Mouse (Mus musculus) T-cell, adult 2 months (primary cell): Measurements from ENCODE around the gene Lama2.

ENCODE experiments used
- DNase-seq: peaks from one replicate; pipeline ENCODE4 v3.0.0; 2022; ENCODE audit warnings: low spot score

Gene Lama2

DNA sequence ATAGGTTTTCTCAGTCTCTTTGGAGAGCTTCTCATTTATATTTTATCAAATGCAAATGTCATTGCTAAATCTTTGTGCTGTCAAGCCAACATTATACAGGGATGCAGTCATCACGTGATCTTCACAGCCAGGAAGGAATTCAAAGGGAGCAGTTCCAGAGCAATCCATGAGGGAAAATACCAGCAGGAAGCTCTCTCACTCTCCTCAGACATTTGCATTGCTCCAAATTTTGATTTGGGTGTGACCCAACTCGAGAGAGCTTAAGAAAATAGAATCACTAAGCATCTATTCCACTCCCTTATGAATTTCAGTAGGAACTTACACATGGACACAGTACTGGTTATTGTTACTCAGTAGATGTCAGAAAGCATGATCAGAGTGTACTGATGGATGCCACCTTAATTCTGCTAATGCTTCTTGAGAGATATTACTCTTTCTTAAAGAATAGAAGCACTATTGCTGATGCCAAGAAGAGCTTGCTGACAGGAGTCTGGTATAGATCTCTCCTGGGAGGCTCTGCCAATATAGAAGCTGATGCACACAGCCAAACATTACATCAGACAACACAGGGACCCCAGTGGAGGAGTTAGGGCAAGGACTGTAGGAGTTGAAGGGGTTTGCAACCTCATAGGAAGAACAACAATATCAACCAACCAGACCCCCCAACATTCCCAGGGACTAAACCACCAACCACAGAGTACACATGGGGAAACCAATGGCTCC, 236.5 kb downstream of the Lama2 start:
- DNase-seq, result no peak

DNA sequence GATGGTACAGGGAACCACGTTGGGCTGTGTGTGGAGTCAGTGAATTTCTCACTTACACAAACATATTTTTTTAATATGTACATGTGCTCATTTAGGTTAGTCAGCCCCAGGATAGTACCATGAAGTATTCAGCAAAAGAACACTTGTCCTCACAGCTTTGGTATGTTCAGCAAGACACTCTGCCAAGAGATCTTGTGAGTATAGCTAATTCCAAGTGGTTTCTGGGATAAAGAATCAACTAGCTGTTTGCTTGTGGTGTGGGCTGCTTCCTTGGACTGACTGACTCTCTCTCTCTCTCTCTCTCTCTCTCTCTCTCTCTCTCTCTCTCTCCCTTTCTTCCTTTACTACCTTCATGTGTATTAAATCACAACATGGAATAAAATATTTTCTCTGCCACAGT, 241.3 kb downstream of the Lama2 start:
- DNase-seq, result no peak

DNA sequence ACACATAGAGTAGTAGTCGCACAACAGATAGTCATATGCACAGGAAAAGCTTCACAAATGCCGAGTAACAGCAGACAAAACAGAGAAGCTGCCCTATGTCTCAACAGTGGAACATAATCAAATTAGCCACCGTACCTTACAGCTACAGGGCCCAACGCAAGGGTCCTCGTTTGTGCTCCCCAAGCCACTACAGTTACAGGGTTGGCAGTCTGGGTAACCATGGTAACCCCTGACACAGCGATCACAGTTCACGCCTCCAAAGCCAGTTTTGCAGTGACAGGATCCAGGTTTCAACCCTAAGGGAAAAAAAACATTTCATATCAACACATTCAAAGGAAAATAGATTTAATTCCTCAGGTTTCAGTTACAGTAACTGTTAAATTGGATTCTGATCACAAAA, 275.3 kb downstream of the Lama2 start:
- DNase-seq, result no peak

DNA sequence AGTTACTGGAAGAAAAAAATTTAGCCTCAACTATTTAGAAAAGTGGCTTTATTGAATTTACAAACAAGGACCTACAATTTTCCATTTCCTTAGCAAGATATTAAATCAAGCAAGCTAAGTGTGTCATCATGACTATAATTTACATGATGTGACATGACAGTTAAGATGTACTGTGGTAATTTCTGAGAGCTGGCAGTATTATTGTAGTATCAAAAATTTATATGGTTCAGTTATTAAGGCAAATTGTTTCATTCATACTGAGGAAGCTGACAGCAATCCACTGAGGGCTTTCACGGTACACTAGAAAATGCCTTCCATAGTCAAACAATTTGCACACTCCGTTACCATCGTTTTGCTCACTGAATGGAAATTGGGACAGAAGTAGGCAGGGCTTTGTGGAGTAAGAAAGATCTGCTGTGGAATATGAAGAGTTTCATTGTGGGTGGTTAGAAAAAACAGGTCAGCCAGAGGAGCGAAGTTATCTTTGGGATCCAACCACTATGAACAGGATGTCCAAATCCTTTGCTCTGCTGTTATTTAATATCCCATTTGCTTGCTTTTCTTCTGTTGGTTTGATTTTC, 297.1 kb downstream of the Lama2 start:
- no peak for DNase-seq

DNA sequence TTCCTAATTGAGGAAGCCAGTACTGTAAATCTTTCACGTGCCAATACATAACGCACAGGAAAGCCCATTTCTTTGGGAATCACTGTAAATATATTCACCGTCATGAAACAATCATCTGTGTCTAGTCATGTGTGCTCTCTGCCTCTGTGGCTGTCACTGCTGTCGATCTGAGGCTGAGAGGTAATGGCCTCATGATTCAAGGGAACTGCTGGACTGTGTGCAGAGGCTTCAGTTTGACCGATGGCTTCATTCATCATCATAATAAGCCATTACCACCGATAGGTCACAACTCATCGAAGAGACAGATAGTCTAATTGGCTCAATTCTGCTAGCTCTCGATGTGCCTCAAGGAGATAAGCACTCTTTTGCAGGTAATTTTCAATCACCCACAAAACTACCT, 312.1 kb downstream of the Lama2 start:
- DNase-seq, result no peak

DNA sequence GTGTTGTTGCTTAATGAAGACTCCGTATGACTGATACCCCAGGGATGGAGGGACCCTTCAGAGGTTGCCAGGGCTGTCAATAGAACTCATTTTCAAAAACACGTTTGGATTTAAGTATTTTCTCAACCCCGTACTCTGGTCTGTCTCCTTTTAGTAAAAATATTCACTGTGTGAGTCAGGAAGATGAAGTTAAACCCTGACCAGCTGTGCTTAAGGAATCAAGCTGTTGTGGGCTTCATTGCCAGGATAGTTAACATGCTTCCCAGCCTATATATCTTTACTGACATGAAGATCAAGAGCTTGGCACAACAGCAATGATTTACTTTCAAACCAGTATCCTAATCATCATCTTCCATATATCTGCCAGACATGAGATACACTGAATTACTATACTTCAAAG, 314.3 kb downstream of the Lama2 start:
- no peak for DNase-seq

DNA sequence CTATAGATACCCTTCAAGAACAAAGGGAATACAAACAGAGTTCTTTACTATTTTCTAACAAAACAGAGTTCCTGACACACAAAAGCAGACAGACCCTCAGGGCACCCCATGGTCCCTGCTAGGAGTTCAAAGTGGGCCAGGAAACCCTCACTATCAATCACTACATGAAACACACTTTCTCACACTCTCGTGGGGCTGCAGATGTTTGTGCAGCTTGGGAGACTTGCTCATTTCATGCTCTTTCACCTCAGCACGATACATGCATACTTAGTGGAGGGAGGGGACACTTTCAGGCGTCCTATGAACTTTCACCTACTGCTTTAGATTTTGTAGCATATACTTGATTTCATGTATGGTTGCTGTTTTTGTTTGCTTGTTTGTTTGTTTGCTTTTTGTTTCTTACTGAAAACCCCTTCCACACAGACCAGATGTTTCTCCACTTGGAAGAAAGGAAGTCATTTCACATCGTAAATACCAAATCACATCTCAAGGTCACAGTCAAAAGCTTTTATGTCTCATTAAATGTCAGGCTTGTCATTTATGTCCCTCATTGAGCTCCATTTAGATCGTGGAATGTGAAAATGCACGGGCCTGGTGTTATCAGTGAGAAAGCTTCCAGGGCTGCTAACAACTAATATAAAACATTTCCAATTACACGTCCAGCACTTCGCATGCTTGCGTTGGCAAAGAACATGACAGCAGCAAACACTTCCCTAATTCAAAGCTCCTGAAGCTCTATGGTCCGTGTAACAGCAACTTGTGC, 334.3 kb downstream of the Lama2 start:
- DNase-seq, result no peak

DNA sequence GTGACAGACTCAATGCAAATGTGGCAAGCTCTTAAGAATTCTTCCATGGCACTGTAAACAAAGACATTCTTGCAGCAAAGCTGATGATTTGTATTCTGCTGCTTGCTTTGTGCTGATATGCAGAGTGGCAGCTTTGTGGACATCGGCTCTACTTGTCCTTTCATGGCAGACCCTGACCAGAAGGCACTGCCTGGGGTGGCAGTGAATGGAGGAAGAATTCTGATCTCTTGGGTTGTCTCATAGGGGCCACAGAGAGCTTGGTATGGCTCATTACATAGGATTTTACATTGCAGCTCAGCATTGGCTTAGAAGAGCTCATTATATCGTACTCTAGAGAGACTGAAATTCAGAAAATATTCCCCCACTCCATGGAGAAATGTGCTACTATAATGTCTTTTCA, 352.1 kb downstream of the Lama2 start:
- DNase-seq, result no peak

DNA sequence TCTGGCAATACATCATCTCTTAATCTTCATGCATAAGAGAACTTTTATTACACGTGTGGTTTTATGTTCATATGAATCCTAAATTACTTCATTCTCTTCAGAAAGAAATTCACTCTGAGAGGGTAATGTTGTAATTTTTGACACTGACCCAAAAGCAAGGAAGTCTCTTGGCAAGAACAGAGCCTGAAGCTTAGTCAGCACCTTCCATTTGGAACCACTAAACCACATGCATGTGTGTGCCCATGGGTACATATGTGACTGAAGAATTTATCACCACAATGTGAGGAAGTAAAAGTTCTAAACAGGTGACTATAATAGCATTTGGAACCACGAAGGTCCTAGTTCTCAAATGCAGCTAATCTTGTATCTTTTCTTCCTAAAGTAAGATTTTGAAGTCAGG, 353.7 kb downstream of the Lama2 start:
- no peak for DNase-seq

DNA sequence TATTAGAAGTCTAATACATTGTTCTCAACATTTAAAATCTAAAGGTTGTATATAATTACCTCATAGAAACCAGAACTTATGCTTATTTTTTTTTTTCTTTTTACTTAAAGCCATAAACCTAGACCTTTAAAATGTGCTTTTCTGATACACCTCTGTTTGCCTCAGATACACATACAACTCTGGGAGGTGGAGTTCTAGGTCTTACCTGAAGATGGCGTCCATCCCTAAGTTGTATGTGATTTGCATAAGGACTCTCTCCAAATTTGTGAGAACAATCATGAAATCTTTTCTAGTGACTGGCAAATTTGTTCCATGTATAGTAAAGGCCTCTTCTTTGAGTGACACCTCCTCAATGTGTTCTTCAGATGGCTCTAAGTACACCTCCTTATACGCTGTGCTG, 354.8 kb downstream of the Lama2 start:
- no peak for DNase-seq

DNA sequence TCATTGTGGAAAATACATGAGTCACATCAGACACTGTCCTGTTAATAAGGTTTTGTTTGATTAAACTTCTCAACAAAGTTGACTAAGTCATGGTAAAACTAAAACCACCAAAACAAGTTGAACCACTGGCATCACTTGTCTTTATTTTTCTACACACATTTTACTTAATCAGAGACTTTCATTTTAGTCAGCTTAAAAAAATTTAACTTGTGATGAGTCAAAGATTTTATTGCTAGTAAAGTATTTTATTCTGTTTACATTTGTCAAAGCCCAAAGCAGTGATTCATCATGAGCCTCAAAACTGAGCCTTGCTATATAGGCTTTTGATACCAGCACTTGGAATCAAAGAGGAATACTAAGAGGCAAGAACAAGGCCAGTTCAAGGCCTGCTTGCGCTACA, 369.8 kb downstream of the Lama2 start:
- DNase-seq, result no peak

DNA sequence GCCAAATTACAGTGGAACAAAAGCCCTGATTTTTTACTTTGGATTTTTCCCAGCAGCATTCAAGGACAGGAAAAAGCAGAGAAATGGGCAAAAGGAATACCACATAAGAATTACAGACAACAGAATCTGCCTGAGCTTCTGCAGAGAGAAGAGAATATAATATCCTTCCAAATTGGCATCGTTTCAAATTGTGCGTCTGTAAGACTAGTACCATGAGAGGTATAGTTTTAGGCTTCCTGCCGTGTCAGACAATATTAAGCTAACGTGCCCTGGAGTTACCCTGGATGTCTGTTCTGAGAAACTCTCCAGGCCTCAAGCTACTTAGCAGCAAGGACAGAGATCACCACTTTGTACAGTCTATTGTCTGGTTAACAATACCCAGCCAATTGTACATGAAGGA, 384.8 kb downstream of the Lama2 start:
- DNase-seq, result no peak

DNA sequence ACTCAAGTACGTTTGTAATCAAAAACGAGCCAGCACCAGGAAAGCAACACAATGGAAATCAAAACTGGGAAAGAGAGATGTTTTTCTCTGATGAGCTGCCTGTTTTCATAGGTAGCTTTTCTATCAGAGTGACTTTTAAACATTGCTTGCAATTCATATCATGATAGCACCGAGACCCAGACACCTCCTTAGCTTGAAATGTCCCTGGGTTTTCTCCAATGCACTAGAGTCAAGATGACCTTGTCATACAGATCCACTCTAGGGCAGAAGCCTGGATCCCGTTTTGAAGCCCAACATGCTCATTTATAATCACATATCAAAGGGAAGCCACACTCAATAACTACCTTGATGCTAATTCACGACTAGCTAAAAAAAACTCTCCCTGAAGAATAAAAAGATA, 386.0 kb downstream of the Lama2 start:
- DNase-seq, result no peak

DNA sequence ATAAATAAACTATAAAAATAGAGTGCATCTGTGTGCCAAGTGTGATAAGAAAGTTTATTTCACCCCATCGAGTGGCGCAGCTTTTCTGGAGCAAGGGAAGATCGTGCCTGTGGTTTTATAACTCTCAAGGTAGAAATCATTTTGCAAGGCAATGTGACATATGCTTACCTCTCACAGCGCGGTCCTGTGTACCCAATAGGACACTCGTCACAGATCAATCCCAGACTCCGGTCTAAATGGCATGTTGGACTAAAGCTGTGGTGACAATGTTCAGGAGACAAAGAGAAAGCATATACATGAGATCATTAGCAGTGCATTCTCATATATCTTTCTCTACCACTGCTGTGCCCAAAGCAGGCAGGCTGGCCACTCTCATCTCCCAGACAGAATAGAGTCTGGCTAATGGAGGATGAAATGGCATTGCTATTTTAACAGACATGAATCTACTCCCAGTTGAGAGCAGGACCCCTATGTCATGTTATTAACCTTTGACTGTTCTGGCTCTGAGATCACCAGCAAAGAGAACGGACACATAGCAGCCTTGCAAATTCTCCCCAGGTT, 395.7 kb downstream of the Lama2 start:
- no peak for DNase-seq

DNA sequence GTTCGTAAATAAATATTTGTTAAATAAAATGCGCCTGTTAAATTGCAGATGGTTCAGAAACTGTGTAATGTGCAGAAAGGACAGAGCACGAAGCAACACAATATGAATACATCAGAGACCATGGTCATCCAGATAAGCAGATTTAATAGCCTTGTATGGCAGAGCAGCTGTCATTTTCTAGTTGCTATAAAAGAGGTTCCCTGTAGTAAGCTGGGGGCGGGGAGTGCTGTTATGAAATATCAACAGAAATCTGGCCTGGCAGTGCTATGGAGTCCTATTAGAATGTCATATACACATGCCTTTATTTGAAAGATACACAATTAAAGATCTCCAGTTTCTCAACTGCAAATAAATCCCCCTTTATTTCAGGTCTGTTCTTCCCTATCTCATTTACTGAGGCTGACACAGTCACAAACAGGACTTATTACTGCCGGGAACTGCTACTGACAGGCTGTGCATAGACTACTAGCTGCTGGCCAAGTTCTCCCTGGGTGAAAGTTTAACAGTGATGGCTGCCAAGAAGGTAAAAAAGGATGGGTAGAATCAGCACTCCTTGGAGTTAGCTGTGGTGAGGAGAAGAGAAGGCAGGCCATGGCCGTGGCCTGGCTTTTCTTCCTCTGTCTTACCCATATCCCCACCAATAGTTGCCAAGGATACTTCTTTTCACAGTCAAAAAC, 396.8 kb downstream of the Lama2 start:
- no peak for DNase-seq

DNA sequence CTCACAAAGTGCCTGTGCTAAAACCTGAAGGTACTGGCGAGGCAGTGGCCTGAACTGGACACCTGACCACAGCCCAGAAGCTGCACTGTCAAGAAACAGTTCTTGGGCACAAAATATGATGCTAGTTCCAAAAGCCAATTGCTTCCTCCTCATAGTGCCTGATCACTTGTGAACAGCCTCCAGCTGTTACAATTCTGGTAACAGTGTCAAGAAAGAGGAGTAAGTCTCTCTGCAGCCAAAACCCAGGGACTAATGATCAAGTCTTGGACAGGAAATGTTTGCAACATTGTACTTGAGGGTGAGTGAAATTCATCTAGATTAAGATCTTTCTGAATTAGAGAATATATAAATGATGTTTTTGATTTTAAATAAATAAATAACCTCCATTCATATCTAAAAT, 399.9 kb downstream of the Lama2 start:
- DNase-seq, result no peak

DNA sequence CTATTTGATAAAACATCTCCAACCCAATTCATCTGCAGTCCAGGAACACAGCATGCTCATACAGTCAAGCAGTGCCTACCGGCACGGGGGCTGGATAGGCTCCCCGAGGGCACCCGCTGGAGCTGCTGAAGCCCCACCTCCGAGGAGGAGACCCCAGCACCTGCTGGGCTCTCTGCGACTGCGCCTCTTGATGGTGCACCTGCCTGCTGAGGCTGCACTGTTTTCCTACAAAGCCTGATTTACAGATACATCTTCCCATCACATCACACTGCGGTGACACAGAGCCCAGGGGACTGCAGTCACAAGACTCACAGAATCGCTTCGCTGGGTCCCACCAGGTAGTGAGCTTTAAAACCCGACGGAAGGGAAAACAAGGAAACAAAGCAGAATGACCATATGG, 412.2 kb downstream of the Lama2 start:
- no peak for DNase-seq

DNA sequence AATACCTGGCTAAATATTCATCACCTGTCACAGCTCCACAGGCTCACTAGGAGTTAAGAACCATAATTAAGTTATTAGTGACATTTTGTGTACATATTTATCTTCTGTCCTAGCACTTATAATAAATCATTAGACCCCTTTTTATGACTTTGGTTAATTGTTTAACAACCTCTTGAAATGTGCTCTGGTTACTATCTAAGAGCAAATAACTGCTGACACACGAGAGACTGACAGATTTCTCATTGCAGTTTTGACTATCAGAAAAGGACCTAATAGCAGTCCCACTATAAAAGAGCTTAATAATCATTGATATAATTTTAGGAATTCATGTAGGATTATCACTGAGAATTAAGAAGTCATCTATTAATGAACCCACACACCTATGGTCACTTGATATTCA, 421.1 kb downstream of the Lama2 start:
- DNase-seq, result no peak

DNA sequence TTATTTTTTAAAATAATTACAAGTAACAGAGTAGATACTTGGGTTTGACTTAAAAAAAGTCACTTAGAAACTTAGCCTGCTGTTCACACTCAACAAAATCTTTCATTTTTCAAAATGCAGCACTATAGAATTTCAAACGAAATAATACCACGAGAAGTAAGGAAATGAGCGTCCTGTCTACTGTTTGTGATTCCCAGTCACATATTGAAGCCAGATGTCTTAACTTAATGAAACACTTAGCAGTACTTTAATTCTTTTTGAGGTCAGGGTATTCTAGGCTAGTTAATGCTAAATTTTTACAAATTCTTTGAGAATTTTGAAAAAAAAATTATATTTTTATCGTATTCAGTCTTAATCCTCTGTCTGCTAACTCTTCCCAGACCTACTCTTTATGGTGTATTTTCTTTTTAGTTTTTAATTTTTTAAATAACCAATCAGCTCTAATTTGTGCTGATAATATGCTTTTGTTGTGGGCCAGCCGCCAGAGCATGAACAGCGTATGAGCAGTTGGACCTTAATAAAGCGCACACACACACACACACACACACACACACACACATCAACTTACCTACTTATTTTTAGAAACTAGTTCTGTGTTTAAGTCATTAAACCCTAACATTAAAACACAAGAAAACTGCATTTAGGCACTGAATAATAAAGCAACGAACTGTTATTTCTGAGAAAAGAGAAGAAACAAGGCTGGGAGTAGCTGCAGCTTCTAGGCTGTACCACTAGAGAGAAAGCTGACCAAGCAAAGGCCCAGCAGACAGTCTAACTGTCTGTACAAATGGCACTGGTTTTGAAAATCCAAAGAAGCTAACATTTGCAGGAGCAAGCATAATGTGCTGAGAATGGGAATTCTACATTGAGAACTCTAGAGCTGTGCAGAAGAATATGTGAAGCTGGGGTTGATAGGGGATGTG, 425.3 kb downstream of the Lama2 start:
- DNase-seq, result no peak

DNA sequence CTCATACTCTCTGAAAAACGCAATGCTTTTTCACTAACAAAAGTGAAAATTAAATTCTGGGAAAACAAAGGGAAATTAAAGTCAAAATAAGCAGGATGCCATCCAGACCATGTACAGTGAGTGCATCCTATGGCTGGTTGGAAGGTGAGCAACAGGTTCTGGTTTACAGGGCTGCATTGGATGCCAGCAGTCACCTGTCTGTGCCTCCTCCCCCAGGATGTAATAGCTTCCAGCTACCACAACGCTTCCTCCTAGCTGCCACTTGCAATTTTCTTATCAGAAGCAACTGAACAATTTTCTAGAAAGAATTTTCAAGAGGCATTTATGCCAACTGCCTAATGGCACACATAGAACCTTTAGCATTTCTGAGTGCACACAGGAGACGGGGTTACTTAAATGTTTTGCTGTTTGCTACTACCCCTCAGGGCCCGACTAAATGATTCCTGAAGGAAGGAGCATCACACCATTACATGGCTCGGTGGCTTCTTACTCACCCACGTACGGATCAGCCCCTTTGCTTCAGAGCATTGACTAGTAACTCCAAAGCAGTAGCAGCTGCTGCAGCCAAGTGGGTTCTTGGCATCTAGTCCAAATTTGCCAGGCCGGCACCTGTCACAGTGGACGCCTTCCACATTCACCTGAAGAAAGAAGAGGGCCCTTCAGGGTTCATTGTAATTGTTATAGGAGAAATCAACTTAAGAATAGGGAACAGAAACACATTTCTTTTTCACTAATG, 430.8 kb downstream of the Lama2 start:
- DNase-seq, result no peak

DNA sequence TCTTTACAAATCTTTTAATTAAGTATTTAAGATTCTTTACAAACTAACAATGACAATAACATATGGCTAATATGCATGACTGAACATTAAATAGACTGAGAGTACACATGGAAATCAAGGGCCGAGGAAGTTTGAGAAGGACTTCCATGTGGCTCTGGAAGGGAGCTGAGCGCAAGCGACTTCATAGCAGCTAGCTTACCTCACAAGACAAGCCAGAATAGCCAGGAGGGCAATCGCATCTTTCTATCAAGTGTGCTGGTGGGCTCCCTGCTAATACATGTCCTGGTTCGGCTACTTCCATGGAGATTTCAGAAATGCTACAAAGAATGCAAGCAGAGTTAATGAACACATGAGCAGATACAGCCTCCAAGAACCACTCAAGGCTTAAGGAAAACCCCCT, 435.4 kb downstream of the Lama2 start:
- DNase-seq, result no peak
